Mouse (Mus musculus): ENCODE measurements around the gene Casp7. TPM values are rescaled to one million over a fixed set of nuclear protein-coding genes. Genes with fewer than 3 reads are reported as not detected.
"Not testable (repeated sequence)": the region's sequence is repeated elsewhere in the genome, so short reads cannot be mapped to it uniquely, and the experiment has no call there.

Gene Casp7
- polyA plus RNA-seq, 1 experiment from 2014 or later, result 16.0 TPM

DNA sequence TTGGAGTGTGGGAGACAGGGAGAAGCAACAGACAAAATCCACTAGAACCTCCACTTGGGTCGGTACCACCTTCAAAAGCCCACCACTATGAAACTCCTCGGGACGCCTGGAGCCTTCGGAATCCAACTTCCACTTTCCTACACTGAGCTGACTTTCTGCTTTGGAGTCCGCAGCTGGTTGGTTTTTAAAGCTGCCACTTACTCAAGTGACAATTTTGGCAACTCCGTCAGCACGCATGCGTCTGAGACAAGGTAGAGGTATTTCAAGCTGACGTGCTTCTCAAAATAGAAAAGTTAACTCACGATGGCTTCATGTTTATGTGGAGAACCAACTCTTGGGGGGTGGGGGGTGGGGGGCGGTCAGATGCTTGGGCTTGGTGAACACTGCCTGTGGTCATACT lies 7.0 kb upstream of the Casp7 start, which contains the start of gene Nrap:
Gene Nrap (minus strand): TSS at position 159 of the 400 bp plus-strand sequence.
- H3K27me3 ChIP-seq, result peaks cover 29% of the 10 kb centered on the region
- no peaks in the 10 kb centered on the region for H3K9me3 ChIP-seq
- H3K9ac ChIP-seq, result no peak within 1 kb of the TSS
- ATAC-seq (ENCODE audit: low FRiP score), result no peak
- no peak within 1 kb of the TSS for H3K4me2 ChIP-seq
- H3K4me3 ChIP-seq, result no peak within 1 kb of the TSS
- no peaks in the 10 kb centered on the region for H3K36me3 ChIP-seq
- H3K4me1 ChIP-seq (replicated peaks), result no peaks in the 10 kb centered on the region
- no peak within 1 kb of the TSS for H3K27ac ChIP-seq
- WGBS, result 94% methylated on average over 11 of the region's 11 CpGs

- H3K4me3 ChIP-seq, result no peak overlapping the region
- H3K4me2 ChIP-seq, result no peak overlapping the region
- ATAC-seq (ENCODE audit: low FRiP score), result no peak
- H3K27ac ChIP-seq, result no peak overlapping the region
- H3K9me3 ChIP-seq, result no peaks in the 10 kb centered on the region
- H3K4me1 ChIP-seq (replicated peaks), result peaks cover 3% of the 10 kb centered on the region
- 82% methylated on average over 6 of the region's 6 CpGs for WGBS
- no peaks in the 10 kb centered on the region for H3K36me3 ChIP-seq
- H3K9ac ChIP-seq, result no peak overlapping the region
- peaks cover 45% of the 10 kb centered on the region for H3K27me3 ChIP-seq
Measured at GRCm38 (mm10) chr19:56391307-56392046, 5.5 kb upstream of the Casp7 start.

DNA sequence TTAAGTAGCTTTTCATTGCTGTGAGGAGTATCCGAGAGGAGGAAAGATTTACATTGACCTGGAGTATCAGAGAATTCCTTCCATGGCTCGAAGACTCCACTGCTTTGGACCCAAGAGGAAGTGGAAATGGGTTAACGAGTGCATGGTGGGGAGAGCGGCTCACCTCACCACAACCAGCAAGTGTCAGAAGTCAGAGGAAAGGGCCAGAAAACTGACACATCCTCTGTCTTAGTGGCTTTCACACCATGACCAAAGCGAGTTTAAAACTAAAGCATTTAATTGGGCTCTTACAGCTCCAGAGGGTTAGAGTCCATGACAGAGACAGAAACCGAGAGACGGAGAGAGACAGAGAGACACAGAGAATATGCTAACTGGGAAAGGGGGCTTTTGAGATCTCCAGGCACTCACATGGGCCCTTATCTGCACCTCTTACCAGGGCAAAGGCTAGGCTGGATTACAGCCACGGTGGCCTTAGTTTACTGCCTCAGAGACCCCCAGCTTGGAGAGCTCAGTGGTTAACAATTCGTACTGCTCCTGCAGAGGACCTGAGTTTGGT lies 3.5 kb upstream of the Casp7 start:
- H3K27me3 ChIP-seq, result peaks cover 59% of the 10 kb centered on the region
- ATAC-seq (ENCODE audit: low FRiP score), result no peak
- no peak overlapping the region for H3K4me3 ChIP-seq
- no peaks in the 10 kb centered on the region for H3K36me3 ChIP-seq
- H3K27ac ChIP-seq, result no peak overlapping the region
- H3K9ac ChIP-seq, result no peak overlapping the region
- H3K4me2 ChIP-seq, result no peak overlapping the region
- WGBS, result 90% methylated on average over 9 of the region's 9 CpGs
- peaks cover 17% of the 10 kb centered on the region for H3K4me1 ChIP-seq (replicated peaks)
- H3K9me3 ChIP-seq, result no peaks in the 10 kb centered on the region

- 86% methylated on average over 16 of the region's 16 CpGs for WGBS
- no peak overlapping the region for H3K27ac ChIP-seq
- H3K9me3 ChIP-seq, result no peaks in the 10 kb centered on the region
- H3K4me3 ChIP-seq, result no peak overlapping the region
- H3K36me3 ChIP-seq, result no peaks in the 10 kb centered on the region
- H3K4me2 ChIP-seq, result no peak overlapping the region
- peaks cover 72% of the 10 kb centered on the region for H3K27me3 ChIP-seq
- peaks cover 17% of the 10 kb centered on the region for H3K4me1 ChIP-seq (replicated peaks)
- ATAC-seq (ENCODE audit: low FRiP score), result no peak
- H3K9ac ChIP-seq, result no peak overlapping the region
Measured at GRCm38 (mm10) chr19:56395183-56395935, 1.6 kb upstream of the Casp7 start.

GRCm38 (mm10) chr19:56396227-56396626 lies 702 bp upstream of the Casp7 start:
- H3K9ac ChIP-seq, result no peak overlapping the region
- peak overlapping the region; percentile 64 for H3K4me3 ChIP-seq
- H3K4me1 ChIP-seq (replicated peaks), result peaks cover 17% of the 10 kb centered on the region
- no peaks in the 10 kb centered on the region for H3K9me3 ChIP-seq
- no peaks in the 10 kb centered on the region for H3K36me3 ChIP-seq
- no peak for ATAC-seq (ENCODE audit: low FRiP score)
- WGBS, result 48% methylated on average over 12 of the region's 12 CpGs
- H3K4me2 ChIP-seq, result peak overlapping the region; percentile 96
- H3K27me3 ChIP-seq, result peaks cover 78% of the 10 kb centered on the region
- no peak overlapping the region for H3K27ac ChIP-seq

DNA sequence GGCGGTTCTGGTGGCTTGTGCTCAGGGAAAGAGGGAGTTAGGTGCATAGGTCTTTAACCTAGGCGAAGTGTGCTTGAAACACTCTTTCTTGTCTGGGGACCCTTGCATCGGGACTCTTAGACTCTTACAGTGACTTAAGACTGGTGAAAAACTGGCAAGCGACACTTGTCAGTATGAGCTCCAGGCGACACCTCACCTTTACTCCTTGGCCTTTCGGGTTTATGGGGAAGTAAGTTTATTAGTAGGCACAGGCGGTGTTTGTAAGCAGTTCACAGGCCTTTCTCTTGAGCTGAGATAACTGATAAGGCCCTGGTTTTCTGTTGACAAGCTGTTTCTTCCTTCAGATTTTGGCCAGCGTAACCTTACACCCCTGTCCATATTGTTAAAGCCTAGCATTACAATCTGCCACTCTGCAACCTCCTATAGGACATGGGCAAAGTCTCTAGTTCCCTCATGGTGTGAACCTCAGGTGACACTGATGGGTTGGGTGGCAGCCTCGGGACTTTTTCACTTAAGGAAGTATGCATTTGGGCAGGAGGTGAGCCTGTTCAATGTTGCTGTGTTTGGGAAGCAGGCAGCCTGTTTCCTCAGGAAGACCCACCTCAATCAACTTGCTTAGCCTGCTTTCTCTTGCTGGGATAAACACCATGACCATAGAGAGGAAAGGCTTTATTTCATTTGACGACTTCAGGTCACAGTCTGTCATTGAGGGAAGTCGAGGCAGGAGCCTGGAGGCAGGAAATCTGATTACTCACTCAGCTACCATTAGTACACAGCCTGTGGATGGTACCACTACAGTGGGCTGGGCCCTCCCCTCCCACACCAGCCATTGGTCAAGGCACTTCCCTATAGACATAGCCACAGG lies 966 bp downstream of the Casp7 start:
- ATAC-seq (ENCODE audit: low FRiP score), result no peak

GRCm38 (mm10) chr19:56398528-56398795 lies 1.5 kb downstream of the Casp7 start:
- Histone ChIP-seq H3K9ac (no peak overlapping the region), H3K9me3 (no peaks in the 10 kb centered on the region), H3K27me3 (peaks cover 67% of the 10 kb centered on the region), H3K4me2 (no peak overlapping the region), H3K4me3 (no peak overlapping the region), H3K36me3 (no peaks in the 10 kb centered on the region), H3K4me1 (replicated peaks) (peaks cover 26% of the 10 kb centered on the region), H3K27ac (no peak overlapping the region)
- ATAC-seq (ENCODE audit: low FRiP score), result no peak

More for the DNA sequence above, 966 bp downstream of the Casp7 start:
- Histone ChIP-seq H3K4me1 (replicated peaks) (peaks cover 26% of the 10 kb centered on the region), H3K4me2 (peak overlapping the region; percentile 96), H3K27ac (0 out of 2 replicates have a peak overlapping the region, but pooled peaks have one; percentile 58), H3K9ac (peak overlapping the region; percentile 82), H3K4me3 (peak overlapping the region; percentile 64), H3K9me3 (no peaks in the 10 kb centered on the region), H3K36me3 (no peaks in the 10 kb centered on the region), H3K27me3 (peaks cover 70% of the 10 kb centered on the region)
- 65% methylated on average over 11 of the region's 11 CpGs for WGBS

GRCm38 (mm10) chr19:56400200-56400599 lies 3.3 kb downstream of the Casp7 start:
- Histone ChIP-seq H3K9me3 (no peaks in the 10 kb centered on the region), H3K9ac (no peak overlapping the region), H3K4me2 (no peak overlapping the region), H3K4me1 (replicated peaks) (peaks cover 26% of the 10 kb centered on the region), H3K36me3 (0 out of 2 replicates have a peak, but pooled peaks cover 2% of the 10 kb centered on the region), H3K27me3 (peaks cover 65% of the 10 kb centered on the region), H3K27ac (no peak overlapping the region), H3K4me3 (no peak overlapping the region)
- 53% methylated on average over 14 of the region's 14 CpGs for WGBS
- ATAC-seq (ENCODE audit: low FRiP score), result no peak

- H3K4me3 ChIP-seq, result no peak overlapping the region
- H3K27ac ChIP-seq, result no peak overlapping the region
- no peak overlapping the region for H3K9ac ChIP-seq
- H3K36me3 ChIP-seq, result 0 out of 2 replicates have a peak, but pooled peaks cover 2% of the 10 kb centered on the region
- H3K27me3 ChIP-seq, result peaks cover 48% of the 10 kb centered on the region
- H3K4me2 ChIP-seq, result no peak overlapping the region
- H3K4me1 ChIP-seq (replicated peaks), result peaks cover 19% of the 10 kb centered on the region
- H3K9me3 ChIP-seq, result no peaks in the 10 kb centered on the region
- peak; percentile 52 for ATAC-seq (ENCODE audit: low FRiP score)
- WGBS, result 54% methylated on average over 6 of the region's 6 CpGs
Measured at GRCm38 (mm10) chr19:56401864-56402263, 4.9 kb downstream of the Casp7 start.

- Histone ChIP-seq H3K4me2 (no peak overlapping the region), H3K36me3 (0 out of 2 replicates have a peak, but pooled peaks cover 6% of the 10 kb centered on the region), H3K27me3 (peaks cover 20% of the 10 kb centered on the region), H3K4me1 (replicated peaks) (peaks cover 9% of the 10 kb centered on the region), H3K4me3 (no peak overlapping the region), H3K9me3 (no peaks in the 10 kb centered on the region), H3K9ac (no peak overlapping the region), H3K27ac (no peak overlapping the region)
- no peak for ATAC-seq (ENCODE audit: low FRiP score)
- 94% methylated on average over 4 of the region's 4 CpGs for WGBS
Measured at GRCm38 (mm10) chr19:56405824-56406223, 8.9 kb downstream of the Casp7 start.

DNA sequence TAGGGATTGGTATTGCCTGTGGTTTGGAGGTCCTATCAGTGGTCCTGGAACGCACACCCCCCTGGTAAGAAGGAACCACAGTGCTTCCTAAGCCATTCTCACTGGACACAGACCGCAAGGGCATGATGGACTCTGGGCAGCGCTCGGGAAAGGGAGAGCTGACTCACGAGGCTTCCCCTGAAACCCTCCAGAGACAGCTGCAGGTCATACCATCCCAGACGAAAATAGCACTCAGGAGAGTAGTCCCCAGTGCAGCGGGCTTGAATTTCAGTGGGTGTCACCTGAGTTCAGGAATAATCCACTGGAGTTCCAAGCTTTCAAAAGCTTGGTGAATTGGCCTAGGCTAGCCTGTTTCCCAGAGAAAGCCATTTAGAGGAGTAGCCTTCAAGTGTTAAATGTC lies 9.7 kb downstream of the Casp7 start:
- Histone ChIP-seq H3K9me3 (no peaks in the 10 kb centered on the region), H3K9ac (no peak overlapping the region), H3K27me3 (peaks cover 19% of the 10 kb centered on the region), H3K4me2 (no peak overlapping the region), H3K4me1 (replicated peaks) (peaks cover 8% of the 10 kb centered on the region), H3K36me3 (0 out of 2 replicates have a peak, but pooled peaks cover 6% of the 10 kb centered on the region), H3K27ac (no peak overlapping the region), H3K4me3 (no peak overlapping the region)
- ATAC-seq (ENCODE audit: low FRiP score), result no peak
- 93% methylated on average over 7 of the region's 7 CpGs for WGBS

DNA sequence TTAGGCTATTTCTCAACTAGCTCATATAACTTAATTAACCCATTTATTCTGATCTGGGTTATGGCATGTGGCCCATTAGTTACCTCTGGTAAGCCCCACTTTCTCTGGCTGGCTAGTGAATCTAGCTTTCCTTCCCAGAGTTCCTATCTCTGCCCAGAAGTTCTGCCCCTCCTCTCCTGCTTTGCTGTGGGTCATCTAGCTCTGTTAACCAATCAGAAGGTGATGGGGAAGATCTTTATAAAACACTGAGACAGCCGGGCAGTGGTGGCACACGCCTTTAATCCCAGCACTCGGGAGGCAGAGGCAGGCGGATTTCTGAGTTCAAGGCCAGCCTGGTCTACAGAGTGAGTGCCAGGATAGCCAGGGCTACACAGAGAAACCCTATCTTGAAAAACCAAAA lies 13.0 kb downstream of the Casp7 start:
- H3K9me3 ChIP-seq; H3K27ac ChIP-seq; H3K4me2 ChIP-seq; H3K4me3 ChIP-seq; H3K4me1 ChIP-seq (replicated peaks); H3K9ac ChIP-seq; H3K36me3 ChIP-seq; H3K27me3 ChIP-seq; ATAC-seq (ENCODE audit: low FRiP score): not testable (repeated sequence)
- 100% methylated on average over 4 of the region's 4 CpGs for WGBS
